Mouse (Mus musculus): ENCODE data around the gene Timmdc1. TPM values are rescaled to one million over a fixed set of nuclear protein-coding genes. Genes with fewer than 3 reads are reported as not detected.

Timmdc1 gene
- total and polyA plus RNA-seq, 2 experiments from 2014 or later, result 26.3 to 29.4 TPM

- DNase-seq (ENCODE audit: low spot score) (no peak), ATAC-seq (ENCODE audit: low FRiP score) (no peak)
- no peak overlapping the region for H3K4me2 ChIP-seq (ENCODE audit: low read depth, low read length, poor library complexity, severe bottlenecking)
- no peak for TF ChIP-seq CTCF (IDR thresholded peaks at IDR 0.05)
- H3K4me3 ChIP-seq (ENCODE audit: low read depth, low read length), result no peak overlapping the region
- no peak overlapping the region for H3K27ac ChIP-seq (ENCODE audit: low read depth, low read length)
- H3K9ac ChIP-seq (replicated peaks; ENCODE audit: low read length, poor library complexity, severe bottlenecking), result no peak overlapping the region
- no peaks in the 10 kb centered on the region for H3K27me3 ChIP-seq (ENCODE audit: insufficient read depth, low read length)
- no peaks in the 10 kb centered on the region for H3K4me1 ChIP-seq (ENCODE audit: insufficient read depth, low read length)
- H3K9me3 ChIP-seq (ENCODE audit: low read length), result no peaks in the 10 kb centered on the region
- no peaks in the 10 kb centered on the region for H3K36me3 ChIP-seq (ENCODE audit: insufficient read depth, low read length)
- WGBS, result 64% methylated on average over 11 of the region's 11 CpGs
Measured at GRCm38 (mm10) chr16:38456812-38457567, 65.5 kb downstream of the Timmdc1 start.

DNA sequence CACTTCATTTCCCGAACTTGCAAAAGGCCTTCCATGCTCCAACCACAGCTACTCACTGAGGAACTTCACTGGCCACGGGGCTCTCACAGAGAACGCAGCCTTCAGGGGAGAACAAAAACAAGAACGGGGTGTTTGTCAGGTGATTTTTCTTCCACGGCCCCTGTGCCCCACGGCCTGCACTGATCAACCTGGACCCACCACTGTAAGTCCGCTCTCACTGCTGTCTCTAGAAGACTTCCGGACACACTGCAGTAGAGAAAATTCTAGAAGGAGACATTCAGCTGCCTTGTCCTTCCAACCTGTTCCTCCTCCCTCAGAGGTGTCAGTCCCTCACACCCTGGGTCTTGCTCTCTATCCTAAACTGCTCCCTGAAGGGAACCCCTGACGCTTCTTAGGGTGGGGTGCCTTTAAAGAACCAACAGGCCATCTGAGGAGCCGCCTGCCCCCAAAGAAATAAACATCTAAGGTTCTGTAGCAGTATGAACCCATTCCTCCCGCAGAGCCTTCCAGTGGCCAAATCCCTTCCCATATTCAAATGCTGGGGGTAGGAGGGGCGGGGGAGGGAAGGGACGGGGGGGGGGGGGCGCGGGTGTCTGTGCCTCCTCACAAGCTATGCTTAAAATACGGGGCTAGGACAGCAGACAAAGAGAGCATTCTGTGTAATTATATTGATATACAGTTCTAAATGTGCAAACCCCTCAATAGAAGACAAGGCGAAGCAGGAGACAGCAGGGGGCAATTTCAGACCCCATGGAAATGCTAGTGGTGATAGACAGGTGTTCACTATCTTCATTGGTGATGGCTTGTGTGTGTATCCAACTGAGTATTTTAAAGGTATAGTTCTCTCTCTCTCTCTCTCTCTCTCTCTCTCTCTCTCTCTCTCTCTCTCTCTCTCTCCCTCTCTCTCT, 66.7 kb downstream of the Timmdc1 start, which contains the start of gene Cd80:
TSS of gene Cd80 (plus strand) at position 51 of the 908 bp plus-strand sequence.
- no peak for ATAC-seq (ENCODE audit: low FRiP score)
- Histone ChIP-seq H3K4me2 (ENCODE audit: low read depth, low read length, poor library complexity, severe bottlenecking) (no peak within 1 kb of the TSS), H3K27ac (ENCODE audit: low read depth, low read length) (no peak within 1 kb of the TSS), H3K9me3 (ENCODE audit: low read length) (no peaks in the 10 kb centered on the region), H3K4me3 (ENCODE audit: low read depth, low read length) (no peak within 1 kb of the TSS), H3K27me3 (ENCODE audit: insufficient read depth, low read length) (no peaks in the 10 kb centered on the region), H3K9ac (replicated peaks; ENCODE audit: low read length, poor library complexity, severe bottlenecking) (no peak within 1 kb of the TSS), H3K4me1 (ENCODE audit: insufficient read depth, low read length) (0 out of 2 replicates have a peak, but pooled peaks cover 2% of the 10 kb centered on the region), H3K36me3 (ENCODE audit: insufficient read depth, low read length) (no peaks in the 10 kb centered on the region)
- TF ChIP-seq CTCF (IDR thresholded peaks at IDR 0.05), result no peak
- whole genome bisulfite sequencing, result 76% methylated on average over 16 of the region's 17 CpGs
- no peak for DNase-seq (ENCODE audit: low spot score)

DNA sequence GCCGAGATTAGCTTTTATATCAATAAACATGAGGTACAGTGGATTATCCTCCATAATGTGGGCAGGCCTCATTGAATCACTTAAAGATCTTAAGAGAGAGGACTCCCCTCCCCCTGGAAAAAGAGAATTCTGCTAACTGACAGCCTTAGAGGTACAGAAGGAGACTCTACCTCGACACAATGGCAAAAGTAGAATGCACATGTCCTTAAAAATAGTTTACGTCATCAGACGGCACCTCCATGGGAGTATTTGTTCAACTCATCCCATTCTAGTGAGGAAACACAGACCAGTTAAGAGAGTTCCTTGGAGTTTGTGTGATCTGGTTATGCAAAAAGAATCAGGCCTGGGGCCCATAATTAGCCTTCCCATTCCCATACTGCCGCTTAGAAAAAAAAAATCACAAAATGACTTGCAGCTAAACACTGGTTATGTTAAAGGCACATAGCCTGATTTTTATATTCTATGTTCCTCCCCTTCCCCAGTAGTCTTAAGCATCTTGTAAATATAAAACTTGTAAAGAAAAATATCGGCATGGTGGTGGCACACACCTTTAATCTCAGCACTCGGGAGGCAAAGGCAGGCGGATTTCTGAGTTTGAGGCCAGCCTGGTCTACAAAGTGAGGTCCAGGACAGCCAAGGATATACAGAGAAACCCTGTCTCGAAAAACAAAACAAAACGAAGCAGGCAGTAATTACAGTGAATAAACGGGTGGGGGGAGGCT, 67.8 kb downstream of the Timmdc1 start:
- H3K4me2 ChIP-seq (ENCODE audit: low read depth, low read length, poor library complexity, severe bottlenecking), result no peak overlapping the region
- DNase-seq (ENCODE audit: low spot score), result no peak
- TF ChIP-seq CTCF (IDR thresholded peaks at IDR 0.05), result no peak
- no peak overlapping the region for H3K27ac ChIP-seq (ENCODE audit: low read depth, low read length)
- ATAC-seq (ENCODE audit: low FRiP score), result no peak
- no peak overlapping the region for H3K4me3 ChIP-seq (ENCODE audit: low read depth, low read length)
- H3K9ac ChIP-seq (replicated peaks; ENCODE audit: low read length, poor library complexity, severe bottlenecking), result no peak overlapping the region
- WGBS, result 80% methylated on average over 11 of the region's 11 CpGs
- no peaks in the 10 kb centered on the region for H3K36me3 ChIP-seq (ENCODE audit: insufficient read depth, low read length)
- no peaks in the 10 kb centered on the region for H3K27me3 ChIP-seq (ENCODE audit: insufficient read depth, low read length)
- H3K4me1 ChIP-seq (ENCODE audit: insufficient read depth, low read length), result peaks cover 2% of the 10 kb centered on the region; the same call in 1 of the 2 replicates
- no peaks in the 10 kb centered on the region for H3K9me3 ChIP-seq (ENCODE audit: low read length)

- Histone ChIP-seq H3K27me3 (ENCODE audit: insufficient read depth, low read length) (no peaks in the 10 kb centered on the region), H3K4me3 (ENCODE audit: low read depth, low read length) (no peak overlapping the region), H3K9ac (replicated peaks; ENCODE audit: low read length, poor library complexity, severe bottlenecking) (no peak overlapping the region), H3K36me3 (ENCODE audit: insufficient read depth, low read length) (0 out of 2 replicates have a peak, but pooled peaks cover 2% of the 10 kb centered on the region), H3K27ac (ENCODE audit: low read depth, low read length) (no peak overlapping the region), H3K4me1 (ENCODE audit: insufficient read depth, low read length) (peaks cover 2% of the 10 kb centered on the region; the same call in 1 of the 2 replicates), H3K9me3 (ENCODE audit: low read length) (no peaks in the 10 kb centered on the region), H3K4me2 (ENCODE audit: low read depth, low read length, poor library complexity, severe bottlenecking) (no peak overlapping the region)
- 90% methylated on average over 4 of the region's 4 CpGs for WGBS
- no peak for DNase-seq (ENCODE audit: low spot score)
- no peak for TF ChIP-seq CTCF (IDR thresholded peaks at IDR 0.05)
- ATAC-seq (ENCODE audit: low FRiP score), result no peak
Measured at GRCm38 (mm10) chr16:38453952-38454351, 68.5 kb downstream of the Timmdc1 start.

GRCm38 (mm10) chr16:38453203-38453553, 69.3 kb downstream of the Timmdc1 start:
- Histone ChIP-seq H3K36me3 (ENCODE audit: insufficient read depth, low read length) (peaks cover 6% of the 10 kb centered on the region), H3K4me2 (ENCODE audit: low read depth, low read length, poor library complexity, severe bottlenecking) (peak overlapping the region; percentile 74), H3K27ac (ENCODE audit: low read depth, low read length) (peak overlapping the region; percentile 89), H3K4me1 (ENCODE audit: insufficient read depth, low read length) (peaks cover 2% of the 10 kb centered on the region; the same call in 1 of the 2 replicates), H3K9me3 (ENCODE audit: low read length) (no peaks in the 10 kb centered on the region), H3K4me3 (ENCODE audit: low read depth, low read length) (peak overlapping the region; percentile 68), H3K9ac (replicated peaks; ENCODE audit: low read length, poor library complexity, severe bottlenecking) (peak overlapping the region; percentile 90), H3K27me3 (ENCODE audit: insufficient read depth, low read length) (no peaks in the 10 kb centered on the region)
- WGBS, result 26% methylated on average over 3 of the region's 3 CpGs
- DNase-seq (ENCODE audit: low spot score) (no peak), ATAC-seq (ENCODE audit: low FRiP score) (no peak)
- TF ChIP-seq CTCF (IDR thresholded peaks at IDR 0.05), result no peak
